Mouse (Mus musculus): Measurements from ENCODE around the gene Pik3c2g.
"Not testable (repeated sequence)": the region's sequence is repeated elsewhere in the genome, so short reads cannot be mapped to it uniquely, and the experiment has no call there.

Gene Pik3c2g

GRCm38 (mm10) chr6:139934861-139935260 lies 347.8 kb downstream of the Pik3c2g start:
- DNase-seq = no peak

- DNase-seq = not testable (repeated sequence)
These were observed 350.6 kb downstream of the Pik3c2g start for GRCm38 (mm10) chr6:139937581-139937980.

- DNase-seq = peak; percentile 65 to 77
These were observed 360.3 kb downstream of the Pik3c2g start for GRCm38 (mm10) chr6:139947106-139947879.

- DNase-seq = no peak
These were observed 366.6 kb downstream of the Pik3c2g start for GRCm38 (mm10) chr6:139953596-139953995.

- DNase-seq = peak; percentile 16 to 47
These were observed 370.7 kb downstream of the Pik3c2g start for GRCm38 (mm10) chr6:139957531-139958241.

- DNase-seq = no peak
These were observed 376.8 kb downstream of the Pik3c2g start for GRCm38 (mm10) chr6:139963775-139964174.

GRCm38 (mm10) chr6:139964895-139965294 lies 377.9 kb downstream of the Pik3c2g start:
- no peak for DNase-seq

- no peak for DNase-seq
These were observed 379.7 kb downstream of the Pik3c2g start for GRCm38 (mm10) chr6:139966684-139967083.

GRCm38 (mm10) chr6:139971608-139972298 lies 384.7 kb downstream of the Pik3c2g start:
- no peak for DNase-seq

- DNase-seq = no peak
These were observed 387.6 kb downstream of the Pik3c2g start for GRCm38 (mm10) chr6:139974668-139975067.

- DNase-seq = no peak
These were observed 391.1 kb downstream of the Pik3c2g start for GRCm38 (mm10) chr6:139978114-139978513.

GRCm38 (mm10) chr6:139981061-139981460 lies 394.0 kb downstream of the Pik3c2g start:
- peak; percentile 9 to 19 for DNase-seq

- no peak for DNase-seq
These were observed 397.0 kb downstream of the Pik3c2g start for GRCm38 (mm10) chr6:139984069-139984468.

- DNase-seq = no peak
These were observed 399.5 kb downstream of the Pik3c2g start for GRCm38 (mm10) chr6:139986564-139986963.

GRCm38 (mm10) chr6:139989075-139989474 lies 402.1 kb downstream of the Pik3c2g start:
- DNase-seq = no peak

- no peak for DNase-seq
These were observed 402.6 kb downstream of the Pik3c2g start for GRCm38 (mm10) chr6:139989597-139989996.

GRCm38 (mm10) chr6:140005181-140005580 lies 418.2 kb downstream of the Pik3c2g start:
- DNase-seq = no peak

Measured in kidney, postnatal 36 days (tissue).